Mouse (Mus musculus) limb, embryonic 10.5 days (tissue): ENCODE data around the gene Mdh1b. TPM values are rescaled to one million over a fixed set of nuclear protein-coding genes. Genes with fewer than 3 reads are reported as not detected.

ENCODE experiments used
- DNase-seq: peaks from one replicate; pipeline ENCODE4 v3.0.0-alpha.2; 2017; ENCODE audit warnings: low spot score
- H3K27ac ChIP-seq: fragments of 300-500 bp; sonication (generic); 2 replicates; pipeline ENCODE4 v1.5.1; 2016; ENCODE audit warnings: mild to moderate bottlenecking
- H3K27me3 ChIP-seq: fragments of 300-500 bp; sonication (generic); 2 replicates; pipeline ENCODE4 v1.6.1; 2016; ENCODE audit warnings: low read depth, mild to moderate bottlenecking; ENCODE audit not compliant: poor library complexity, severe bottlenecking
- H3K36me3 ChIP-seq: fragments of 300-500 bp; sonication (generic); 2 replicates; pipeline ENCODE4 v1.6.1; 2016; ENCODE audit warnings: mild to moderate bottlenecking, moderate library complexity
- H3K4me1 ChIP-seq: fragments of 300-500 bp; sonication (generic); 2 replicates; pipeline ENCODE4 v1.6.1; 2016
- H3K4me3 ChIP-seq: fragments of 300-500 bp; sonication (generic); 2 replicates; pipeline ENCODE4 v1.5.1; 2016; ENCODE audit warnings: mild to moderate bottlenecking, moderate library complexity
- H3K9me3 ChIP-seq: fragments of 300-500 bp; sonication (generic); replicated peaks from 2 replicates; pipeline ENCODE4 v1.6.1; 2016; ENCODE audit warnings: mild to moderate bottlenecking
- WGBS: fragments of 180-500 bp; shearing (Covaris S2); methylation state at CpG from one replicate; pipeline ENCODE4 v1.1.7; 2016; 5-methylcytosine and 5-hydroxymethylcytosine counted together
- polyA plus RNA-seq: library from polyadenylated mRNA; unstranded; fragments of >200 nt; fragmentation: Nextera tagmentation; extraction: Ambion mirVana; gene quantifications from 2 replicates; pipeline ENCODE4 v1.2.1, GENCODE M21; 2016

Gene Mdh1b
- polyA plus RNA-seq = 0.08 and 0.19 TPM in 2 replicates

DNA sequence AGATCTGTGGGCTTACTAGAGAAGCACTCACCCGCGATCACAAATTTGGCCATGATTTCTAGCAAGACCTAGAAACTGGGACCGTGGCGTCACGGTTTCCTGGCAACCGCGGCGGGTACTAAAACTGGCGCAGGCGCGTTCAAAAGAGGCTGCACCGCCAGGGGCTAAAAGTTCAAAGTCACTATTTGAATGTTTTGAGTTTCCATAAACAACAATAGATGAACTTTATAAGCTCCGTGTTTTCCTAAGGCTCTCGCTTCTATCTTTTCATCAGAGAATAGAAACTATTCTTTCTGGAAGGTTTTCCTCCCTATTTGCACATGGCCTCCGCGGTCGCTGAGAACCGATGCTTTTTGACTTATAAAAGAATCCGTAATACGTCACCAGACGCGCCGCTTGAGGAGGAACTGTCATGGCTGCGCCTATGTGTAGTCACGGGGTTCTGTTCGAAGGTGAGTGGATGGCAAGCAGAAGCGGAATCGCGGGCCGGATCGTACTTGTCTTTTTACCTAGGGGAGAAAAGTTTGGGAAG, at the start of gene Mdh1b, which contains the start of gene Fastkd2:
Gene Mdh1b, minus strand, starts transcription at position 79 of the 532 bp plus-strand sequence.
Gene Fastkd2, plus strand, starts transcription at position 375 of the 532 bp plus-strand sequence.
- H3K4me3 ChIP-seq = peak within 1 kb of the TSS; percentile 77
- no peaks in the 10 kb centered on the region for H3K36me3 ChIP-seq
- peak within 1 kb of the TSS; percentile 84 for H3K27ac ChIP-seq
- no peaks in the 10 kb centered on the region for H3K27me3 ChIP-seq
- peak; percentile 84 for DNase-seq
- WGBS = under 1% methylated on average over 31 of the region's 31 CpGs
- peaks cover 15% of the 10 kb centered on the region for H3K4me1 ChIP-seq
- no peaks in the 10 kb centered on the region for H3K9me3 ChIP-seq

DNA sequence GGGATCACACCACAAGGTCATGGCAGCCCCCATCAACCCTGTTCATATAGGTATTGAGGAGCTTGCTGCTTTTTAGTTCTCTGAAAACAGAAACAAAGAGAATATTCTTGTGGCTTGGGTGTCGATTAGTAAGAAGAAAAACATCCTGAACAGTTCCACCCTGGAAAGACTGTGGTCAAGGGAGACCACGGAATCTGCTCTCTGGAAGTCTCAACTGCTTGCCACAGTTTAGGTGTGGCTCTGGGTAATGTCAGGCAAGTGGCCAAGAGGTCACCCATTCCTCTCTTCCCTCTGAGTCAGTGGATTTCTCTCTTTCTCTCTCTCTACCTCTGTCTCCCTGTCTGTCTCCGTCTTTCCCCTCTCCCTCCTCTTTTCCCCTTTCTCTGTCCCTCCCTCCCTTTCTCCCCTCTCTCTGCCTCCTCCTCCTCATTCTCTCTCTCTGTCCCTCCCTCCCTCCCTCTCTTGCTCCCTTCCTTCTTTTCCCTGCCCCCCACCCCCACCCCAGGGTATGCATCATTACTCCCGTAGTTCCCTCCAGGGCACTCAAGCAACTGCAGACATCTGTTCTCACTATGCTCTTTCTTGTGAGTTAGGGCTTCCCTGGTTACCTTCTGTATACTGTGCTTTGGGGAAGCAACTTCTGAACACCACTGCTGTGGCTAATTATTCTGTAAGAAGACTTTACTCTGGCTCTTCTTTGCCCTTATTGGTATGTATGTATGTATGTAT, 46.9 kb upstream of the Mdh1b start:
- no peak overlapping the region for H3K27ac ChIP-seq
- H3K4me1 ChIP-seq = peaks cover 5% of the 10 kb centered on the region
- no peaks in the 10 kb centered on the region for H3K36me3 ChIP-seq
- 49% methylated on average over 4 of the region's 4 CpGs for WGBS
- no peak overlapping the region for H3K4me3 ChIP-seq
- H3K27me3 ChIP-seq = no peaks in the 10 kb centered on the region
- no peak for DNase-seq
- no peaks in the 10 kb centered on the region for H3K9me3 ChIP-seq

DNA sequence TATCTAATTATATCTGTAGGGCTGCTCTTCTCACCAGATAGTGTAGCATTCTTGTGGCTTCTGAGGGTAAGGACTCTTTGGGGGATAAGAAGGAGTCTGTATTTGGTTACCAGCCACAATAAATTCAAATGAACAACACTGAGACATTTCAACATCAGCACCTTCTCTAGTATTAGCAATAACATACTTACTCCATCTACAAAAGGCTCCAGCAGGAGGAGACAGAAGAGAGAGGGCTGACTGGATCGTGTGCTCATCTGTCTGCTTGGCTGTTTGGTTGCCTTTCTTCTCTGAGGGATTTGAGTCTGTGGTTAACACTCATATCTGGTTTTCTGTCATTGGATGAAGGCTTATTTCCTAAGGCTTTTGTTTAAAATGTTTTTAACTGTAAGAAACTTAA, 46.3 kb upstream of the Mdh1b start:
- WGBS = 76% methylated on average over 1 of the region's 1 CpGs
- DNase-seq = no peak
- H3K27me3 ChIP-seq = no peaks in the 10 kb centered on the region

DNA sequence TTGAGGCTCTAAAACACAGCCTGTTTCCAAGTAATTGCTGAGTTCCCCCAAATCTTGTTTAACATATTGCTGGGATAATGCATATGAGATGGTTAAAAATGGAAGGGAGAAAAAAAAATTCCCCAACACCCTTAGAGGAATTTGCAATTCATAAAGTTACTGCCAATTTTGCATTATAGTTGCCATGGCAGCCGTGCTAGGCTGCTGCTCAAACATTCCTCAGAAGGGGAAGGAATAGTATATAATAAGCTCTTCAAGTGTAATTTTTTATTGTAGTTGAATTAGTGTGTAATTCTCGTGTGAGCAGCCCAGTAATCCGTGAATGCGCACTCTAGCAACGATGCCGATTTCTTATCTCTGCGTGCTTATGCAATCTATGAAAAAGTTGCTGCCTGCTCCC, 40.2 kb upstream of the Mdh1b start:
- Histone ChIP-seq H3K9me3 (no peaks in the 10 kb centered on the region), H3K27ac (no peak overlapping the region), H3K4me3 (no peak overlapping the region), H3K4me1 (peaks cover 24% of the 10 kb centered on the region), H3K36me3 (no peaks in the 10 kb centered on the region), H3K27me3 (no peaks in the 10 kb centered on the region)
- DNase-seq = no peak
- 96% methylated on average over 7 of the region's 7 CpGs for whole genome bisulfite sequencing

More for the DNA sequence above, 46.3 kb upstream of the Mdh1b start:
- Histone ChIP-seq H3K27ac (no peak overlapping the region), H3K4me1 (peaks cover 5% of the 10 kb centered on the region), H3K4me3 (no peak overlapping the region), H3K36me3 (no peaks in the 10 kb centered on the region), H3K9me3 (no peaks in the 10 kb centered on the region)

DNA sequence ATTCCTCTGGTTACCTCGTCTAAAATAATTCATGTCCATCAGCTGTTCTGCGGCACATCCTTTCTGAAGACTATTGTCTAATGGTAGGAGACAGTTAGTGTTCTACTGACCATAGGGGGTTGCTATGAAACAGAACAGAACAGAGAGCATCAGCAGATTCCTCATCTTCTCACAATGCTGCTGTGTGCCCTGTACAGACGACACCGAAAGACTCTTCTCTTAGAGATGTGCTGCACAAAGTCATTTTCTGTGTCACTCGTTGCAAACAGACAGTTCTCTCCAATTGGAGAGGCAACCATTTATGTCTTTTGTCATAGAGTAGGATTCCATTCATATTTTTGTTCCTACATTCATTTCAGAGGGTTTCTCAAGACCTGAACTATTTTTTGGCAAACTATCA, 39.0 kb upstream of the Mdh1b start, which contains the start of gene 4933402D24Rik:
Gene 4933402D24Rik, minus strand, starts transcription at position 101 of the 400 bp plus-strand sequence.
- H3K36me3 ChIP-seq = no peaks in the 10 kb centered on the region

DNA sequence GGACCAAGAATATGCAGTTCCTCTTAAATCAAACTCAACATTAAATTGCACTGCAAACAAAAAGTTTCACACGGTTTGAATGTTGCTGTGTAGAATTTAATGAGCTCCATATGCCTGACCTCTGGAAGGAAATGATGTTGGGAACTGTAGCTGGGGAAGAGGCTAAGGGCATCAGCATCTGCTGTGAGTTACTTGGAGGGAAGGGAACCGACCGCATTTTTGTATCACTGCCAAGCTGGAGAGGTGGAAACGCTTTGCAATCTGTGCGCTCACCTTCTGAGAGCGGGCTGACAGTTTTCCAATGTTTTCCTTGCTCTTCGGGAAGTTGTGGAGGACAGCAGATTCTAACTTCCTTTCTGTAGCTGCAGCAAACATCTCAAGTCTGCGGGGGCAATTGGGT, 38.0 kb upstream of the Mdh1b start:
- 45% methylated on average over 8 of the region's 8 CpGs for WGBS
- H3K4me3 ChIP-seq = no peak overlapping the region
- peaks cover 37% of the 10 kb centered on the region for H3K4me1 ChIP-seq
- DNase-seq = peak; percentile 44
- peak overlapping the region; percentile 68 for H3K27ac ChIP-seq
- no peaks in the 10 kb centered on the region for H3K9me3 ChIP-seq
- H3K27me3 ChIP-seq = no peaks in the 10 kb centered on the region
- no peaks in the 10 kb centered on the region for H3K36me3 ChIP-seq

More for the DNA sequence above, 39.0 kb upstream of the Mdh1b start, which contains the start of gene 4933402D24Rik:
- H3K9me3 ChIP-seq = no peaks in the 10 kb centered on the region
- WGBS = 88% methylated on average over 5 of the region's 5 CpGs
- H3K4me1 ChIP-seq = peaks cover 26% of the 10 kb centered on the region
- H3K27ac ChIP-seq = peak within 1 kb of the TSS; percentile 68
- no peaks in the 10 kb centered on the region for H3K27me3 ChIP-seq
- no peak within 1 kb of the TSS for H3K4me3 ChIP-seq
- DNase-seq = no peak

DNA sequence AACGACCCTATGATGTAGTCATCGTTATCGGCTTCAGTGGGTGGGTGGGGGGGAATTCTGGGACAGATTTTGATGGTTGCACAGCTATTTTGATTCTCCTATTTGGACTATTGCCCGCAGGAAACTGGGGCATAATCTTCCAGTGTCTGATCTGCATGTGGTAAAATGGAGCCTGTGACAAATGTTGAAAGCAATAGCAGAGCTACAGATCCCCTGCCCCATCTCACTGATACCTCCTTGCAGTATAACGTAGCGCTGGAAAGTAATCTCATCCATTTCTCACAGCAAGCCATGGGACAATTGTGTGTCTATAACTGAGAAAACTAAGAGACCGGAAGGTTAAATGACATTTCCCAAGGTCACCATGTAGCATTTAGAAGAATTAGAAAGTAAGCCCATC, 34.3 kb upstream of the Mdh1b start:
- Histone ChIP-seq H3K27ac (no peak overlapping the region), H3K9me3 (no peaks in the 10 kb centered on the region), H3K4me1 (peaks cover 43% of the 10 kb centered on the region), H3K4me3 (no peak overlapping the region), H3K27me3 (no peaks in the 10 kb centered on the region), H3K36me3 (no peaks in the 10 kb centered on the region)
- 93% methylated on average over 7 of the region's 7 CpGs for WGBS
- no peak for DNase-seq

DNA sequence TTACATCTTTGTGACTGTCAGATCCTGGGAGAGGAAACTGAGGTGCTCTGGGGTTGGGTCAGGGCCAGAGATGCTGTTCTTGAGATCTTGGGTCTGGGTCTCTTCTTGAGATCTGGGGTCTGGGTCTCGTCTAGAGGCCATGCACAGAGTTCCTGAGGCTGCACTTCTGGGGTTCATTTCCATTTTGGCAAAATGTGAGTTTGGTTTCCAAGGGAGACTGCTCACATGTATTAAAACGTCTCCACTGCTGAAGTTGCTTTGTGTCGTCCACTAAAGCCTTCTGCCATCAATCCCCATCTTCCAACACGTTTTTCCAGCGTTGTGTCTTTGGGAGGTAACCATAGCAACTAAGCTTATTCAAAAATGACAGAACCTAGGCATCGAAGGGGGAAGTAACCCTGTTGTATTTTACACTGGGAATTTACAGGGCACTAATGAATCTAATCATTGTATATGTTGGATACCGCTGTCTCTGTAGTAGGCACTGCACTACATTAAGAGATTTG, 33.8 kb upstream of the Mdh1b start:
- H3K4me3 ChIP-seq = no peak overlapping the region
- no peaks in the 10 kb centered on the region for H3K9me3 ChIP-seq
- WGBS = 73% methylated on average over 7 of the region's 7 CpGs
- DNase-seq = no peak
- H3K27ac ChIP-seq = peak overlapping the region; percentile 61; the same call in 1 of the 2 replicates
- no peaks in the 10 kb centered on the region for H3K27me3 ChIP-seq
- no peaks in the 10 kb centered on the region for H3K36me3 ChIP-seq
- H3K4me1 ChIP-seq = peaks cover 42% of the 10 kb centered on the region

DNA sequence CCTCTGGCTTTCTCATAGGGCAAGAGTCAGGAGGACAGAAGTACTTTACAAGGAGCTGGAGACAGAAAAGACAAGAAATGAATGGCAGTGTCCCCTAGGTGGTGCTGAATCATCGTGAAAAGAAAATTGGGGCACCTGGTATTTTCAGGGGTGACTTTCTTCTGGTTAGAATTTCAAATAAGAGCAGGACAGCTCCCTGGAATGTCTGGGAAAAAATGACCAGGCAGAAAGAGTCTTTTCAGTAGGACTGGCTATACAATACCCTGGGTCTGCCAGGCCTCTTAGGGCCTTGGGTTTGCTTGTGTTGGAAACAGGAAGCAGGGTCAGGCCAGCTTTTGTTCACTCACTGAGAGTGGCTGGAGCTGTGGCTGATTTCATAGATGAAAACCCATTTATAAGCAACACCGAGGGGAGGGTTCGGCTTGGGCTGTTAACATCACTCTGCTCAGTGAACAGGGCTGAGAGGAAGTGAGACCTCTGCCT, 33.1 kb upstream of the Mdh1b start:
- Histone ChIP-seq H3K4me3 (no peak overlapping the region), H3K36me3 (no peaks in the 10 kb centered on the region), H3K27ac (peak overlapping the region; percentile 61), H3K27me3 (no peaks in the 10 kb centered on the region), H3K9me3 (no peaks in the 10 kb centered on the region), H3K4me1 (peaks cover 35% of the 10 kb centered on the region)
- peak; percentile 40 for DNase-seq
- WGBS = 31% methylated on average over 3 of the region's 3 CpGs

DNA sequence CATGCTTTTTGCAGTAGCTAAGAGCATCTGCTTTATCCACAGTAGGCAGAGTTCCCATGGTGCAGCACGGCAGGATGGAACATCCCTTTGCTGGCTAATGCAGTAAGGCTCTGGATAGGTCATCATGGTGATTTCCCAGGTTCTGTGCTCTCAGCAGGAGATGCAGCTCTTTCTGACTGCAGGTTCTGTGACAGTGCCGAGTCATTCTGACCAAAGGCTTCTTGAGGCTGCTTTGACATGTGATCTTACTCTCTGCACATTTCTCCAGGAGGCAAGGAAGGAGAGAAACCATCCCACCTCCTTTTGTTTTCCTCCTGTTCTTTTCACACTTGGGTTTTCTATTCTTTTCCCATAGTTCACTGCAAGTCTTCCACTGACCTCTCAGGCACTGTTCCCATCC, 25.9 kb upstream of the Mdh1b start:
- DNase-seq = no peak
- H3K27ac ChIP-seq = no peak overlapping the region
- 74% methylated on average over 2 of the region's 2 CpGs for WGBS

DNA sequence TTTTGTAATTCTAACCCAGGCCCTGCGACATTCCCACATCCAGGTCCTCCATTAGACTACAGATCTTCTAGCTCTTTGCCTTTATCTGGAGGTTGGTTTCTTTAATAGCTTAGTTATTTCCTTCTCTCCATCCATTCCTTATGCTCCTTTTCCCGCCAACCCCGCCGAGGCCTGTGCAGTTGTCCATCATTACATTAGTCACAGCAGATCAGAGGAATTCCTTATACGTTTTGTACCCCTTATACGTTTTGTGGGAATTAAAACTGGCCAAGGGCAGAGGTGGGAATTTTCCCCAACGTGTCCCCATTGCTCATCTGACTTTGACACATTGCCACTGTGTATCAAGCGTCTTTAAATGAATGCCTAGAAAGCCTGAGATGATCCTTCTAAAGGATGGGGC, 322 bp downstream of the Mdh1b start:
- WGBS = 39% methylated on average over 8 of the region's 8 CpGs

More for the DNA sequence above, 25.9 kb upstream of the Mdh1b start:
- no peaks in the 10 kb centered on the region for H3K9me3 ChIP-seq
- H3K4me1 ChIP-seq = no peaks in the 10 kb centered on the region
- H3K27me3 ChIP-seq = no peaks in the 10 kb centered on the region
- H3K4me3 ChIP-seq = no peak overlapping the region
- peaks cover 29% of the 10 kb centered on the region for H3K36me3 ChIP-seq

DNA sequence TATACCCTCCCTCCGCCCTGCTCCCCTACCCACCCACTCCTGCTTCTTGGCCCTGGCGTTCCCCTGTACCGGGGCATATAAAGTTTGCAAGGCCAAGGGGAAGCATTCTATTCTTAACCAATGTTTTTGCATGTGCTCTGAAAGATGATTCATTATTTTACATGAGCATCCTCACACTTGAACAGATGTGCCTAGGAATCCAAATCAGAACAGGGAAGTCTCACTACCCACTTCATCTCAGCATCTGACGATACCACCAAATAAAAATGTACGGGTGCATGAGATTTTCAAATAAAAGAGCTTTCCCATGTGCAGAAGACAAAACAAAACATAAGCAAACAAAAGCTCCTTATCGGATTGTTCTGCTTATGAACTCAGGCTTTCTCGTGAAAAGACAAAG, 10.0 kb downstream of the Mdh1b start:
- H3K9me3 ChIP-seq = no peaks in the 10 kb centered on the region
- no peak for DNase-seq
- no peak overlapping the region for H3K4me3 ChIP-seq
- no peaks in the 10 kb centered on the region for H3K4me1 ChIP-seq
- H3K27me3 ChIP-seq = no peaks in the 10 kb centered on the region
- WGBS = 90% methylated on average over 7 of the region's 7 CpGs
- no peaks in the 10 kb centered on the region for H3K36me3 ChIP-seq
- H3K27ac ChIP-seq = no peak overlapping the region

More for the DNA sequence above, 322 bp downstream of the Mdh1b start:
- Histone ChIP-seq H3K4me3 (peak overlapping the region; percentile 77), H3K27me3 (no peaks in the 10 kb centered on the region), H3K9me3 (no peaks in the 10 kb centered on the region), H3K27ac (peak overlapping the region; percentile 84; the same call in 1 of the 2 replicates), H3K36me3 (no peaks in the 10 kb centered on the region), H3K4me1 (peaks cover 15% of the 10 kb centered on the region)
- DNase-seq = peak; percentile 31

DNA sequence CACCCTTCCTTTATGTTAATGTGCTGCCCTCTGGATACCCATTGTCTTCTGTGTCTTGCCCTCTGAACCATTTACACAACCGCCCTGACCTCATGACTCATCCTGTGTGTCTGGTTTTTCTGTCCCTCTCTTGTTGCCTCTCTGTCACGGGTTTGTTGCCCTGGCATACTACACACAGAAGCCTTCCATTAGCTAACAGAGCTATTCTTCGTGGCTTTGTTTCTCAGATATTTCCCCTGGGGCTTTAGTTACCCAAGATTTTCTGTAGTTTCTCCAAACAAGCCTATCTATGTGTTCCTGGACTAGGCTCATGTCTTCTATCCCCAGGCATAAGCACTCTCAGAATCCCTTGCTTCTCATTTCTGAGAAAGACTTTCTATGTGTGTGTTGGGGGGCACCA, 21.2 kb downstream of the Mdh1b start:
- no peaks in the 10 kb centered on the region for H3K36me3 ChIP-seq
- no peak overlapping the region for H3K27ac ChIP-seq
- WGBS = 84% methylated on average over 3 of the region's 3 CpGs
- H3K4me1 ChIP-seq = 0 out of 2 replicates have a peak, but pooled peaks cover 3% of the 10 kb centered on the region
- H3K9me3 ChIP-seq = no peaks in the 10 kb centered on the region
- H3K27me3 ChIP-seq = no peaks in the 10 kb centered on the region
- no peak for DNase-seq
- no peak overlapping the region for H3K4me3 ChIP-seq
